Mouse (Mus musculus) T-helper 2 cell (primary cell): Measurements from ENCODE around the gene 4930415O20Rik.

Experiments
- in situ Hi-C: fragments of 300-600 bp; cut with MboI, MseI; formaldehyde crosslinking; loops from one replicate; pipeline ENCODE4 v1.15.1; 2025; ENCODE audit warnings: high pct_unique_total_duplicates

The 4930415O20Rik gene

GRCm38 (mm10) chr15:98567278-98568134 lies 3.3 kb upstream of the 4930415O20Rik start:
- in situ Hi-C loops = loop anchor here (25.0 kb wide), 1 partner anchor 670 kb away; no protein-coding TSS in a partner anchor

GRCm38 (mm10) chr15:98568256-98569033 lies 2.4 kb upstream of the 4930415O20Rik start:
- in situ Hi-C loops = loop anchor here (25.0 kb wide), 1 partner anchor 669 kb away; no protein-coding TSS in a partner anchor

GRCm38 (mm10) chr15:98569216-98569615 lies 1.6 kb upstream of the 4930415O20Rik start:
- in situ Hi-C loops = loop anchor here (25.0 kb wide), 1 partner anchor 668 kb away; no protein-coding TSS in a partner anchor

- in situ Hi-C loops = loop anchor here (25.0 kb wide), 1 partner anchor 667 kb away; no protein-coding TSS in a partner anchor
Observed at GRCm38 (mm10) chr15:98569795-98570365, 924 bp upstream of the 4930415O20Rik start.

GRCm38 (mm10) chr15:98573293-98573692 lies 2.5 kb downstream of the 4930415O20Rik start:
- in situ Hi-C loops = loop anchor here (25.0 kb wide), 1 partner anchor 664 kb away; no protein-coding TSS in a partner anchor

GRCm38 (mm10) chr15:98579310-98579709 lies 8.5 kb downstream of the 4930415O20Rik start:
- in situ Hi-C loops = no loop called here

- in situ Hi-C loops = loop anchor here (5.0 kb wide), 1 partner anchor 37 kb away; no protein-coding TSS in a partner anchor
Observed at GRCm38 (mm10) chr15:98579795-98580464, 9.1 kb downstream of the 4930415O20Rik start.

GRCm38 (mm10) chr15:98582410-98582809 lies 11.6 kb downstream of the 4930415O20Rik start:
- in situ Hi-C loops = loop anchor here (5.0 kb wide), 1 partner anchor 35 kb away; no protein-coding TSS in a partner anchor

GRCm38 (mm10) chr15:98582996-98583395 lies 12.2 kb downstream of the 4930415O20Rik start:
- in situ Hi-C loops = loop anchor here (5.0 kb wide), 1 partner anchor 34 kb away; no protein-coding TSS in a partner anchor

- in situ Hi-C loops = loop anchor here (5.0 kb wide), 1 partner anchor 117 kb away; no protein-coding TSS in a partner anchor
Observed at GRCm38 (mm10) chr15:98585421-98585820, 14.6 kb downstream of the 4930415O20Rik start.

- in situ Hi-C loops = loop anchor here (5.0 kb wide), 1 partner anchor 116 kb away; no protein-coding TSS in a partner anchor
Observed at GRCm38 (mm10) chr15:98586141-98586540, 15.3 kb downstream of the 4930415O20Rik start.

GRCm38 (mm10) chr15:98587751-98588150 lies 16.9 kb downstream of the 4930415O20Rik start:
- in situ Hi-C loops = loop anchor here (5.0 kb wide), 1 partner anchor 115 kb away; no protein-coding TSS in a partner anchor

GRCm38 (mm10) chr15:98589640-98590336 lies 19.0 kb downstream of the 4930415O20Rik start:
- in situ Hi-C loops = loop anchor here (5.0 kb wide), 1 partner anchor 113 kb away; no protein-coding TSS in a partner anchor

- in situ Hi-C loops = no loop called here
Observed at GRCm38 (mm10) chr15:98591396-98591795, 20.6 kb downstream of the 4930415O20Rik start.

- in situ Hi-C loops = no loop called here
Observed at GRCm38 (mm10) chr15:98594193-98594592, 23.4 kb downstream of the 4930415O20Rik start.

GRCm38 (mm10) chr15:98595049-98595448 lies 24.2 kb downstream of the 4930415O20Rik start:
- in situ Hi-C loops = no loop called here

GRCm38 (mm10) chr15:98596609-98597008 lies 25.8 kb downstream of the 4930415O20Rik start:
- in situ Hi-C loops = no loop called here

GRCm38 (mm10) chr15:98600036-98600709 lies 29.4 kb downstream of the 4930415O20Rik start:
- in situ Hi-C loops = no loop called here

- in situ Hi-C loops = no loop called here
Observed at GRCm38 (mm10) chr15:98601832-98602190, 31.0 kb downstream of the 4930415O20Rik start.
